Mouse (Mus musculus) stomach, embryonic 15.5 days (tissue): Measurements from ENCODE around the gene Dynlrb2. TPM values are rescaled to one million over a fixed set of nuclear protein-coding genes. Genes with fewer than 3 reads are reported as not detected.

ENCODE experiments used
- ATAC-seq: fragments of 200-750 bp; cut with Nextera tagmentation; 2 replicates; pipeline ENCODE4 v1.8.0; 2017; ENCODE audit warnings: low read depth, moderate number of reproducible peaks, moderate TSS enrichment; ENCODE audit not compliant: insufficient read depth, low FRiP score
- H3K27ac ChIP-seq: fragments of 300-500 bp; sonication (generic); 2 replicates; pipeline ENCODE4 v1.5.1; 2015; ENCODE audit warnings: mild to moderate bottlenecking, inconsistent platforms
- H3K27me3 ChIP-seq: fragments of 300-500 bp; sonication (generic); replicated peaks from 2 replicates; pipeline ENCODE4 v1.6.1; 2015; ENCODE audit warnings: inconsistent platforms
- H3K36me3 ChIP-seq: fragments of 300-500 bp; sonication (generic); 2 replicates; pipeline ENCODE4 v1.6.1; 2015; ENCODE audit warnings: inconsistent platforms
- H3K4me1 ChIP-seq: fragments of 300-500 bp; sonication (generic); 2 replicates; pipeline ENCODE4 v1.6.1; 2015; ENCODE audit warnings: inconsistent platforms
- H3K4me2 ChIP-seq: fragments of 300-500 bp; sonication (generic); 2 replicates; pipeline ENCODE4 v1.6.1; 2015; ENCODE audit warnings: mild to moderate bottlenecking, inconsistent platforms
- H3K4me3 ChIP-seq: fragments of 300-500 bp; sonication (generic); replicated peaks from 2 replicates; pipeline ENCODE4 v1.5.1; 2015; ENCODE audit warnings: inconsistent platforms
- H3K9ac ChIP-seq: fragments of 300-500 bp; sonication (generic); 2 replicates; pipeline ENCODE4 v1.6.1; 2015; ENCODE audit warnings: inconsistent platforms
- H3K9me3 ChIP-seq: fragments of 300-500 bp; sonication (generic); 2 replicates; pipeline ENCODE4 v1.6.1; 2016; ENCODE audit warnings: inconsistent platforms
- WGBS: fragments of 180-500 bp; shearing (Covaris S2); methylation state at CpG from one replicate; pipeline ENCODE4 v1.1.7; 2015; 5-methylcytosine and 5-hydroxymethylcytosine counted together
- polyA plus RNA-seq: library from polyadenylated mRNA; unstranded; fragments of >200 nt; fragmentation: Nextera tagmentation; extraction: Ambion mirVana; gene quantifications from 2 replicates; pipeline ENCODE4 v1.2.1, GENCODE M21; 2015

Dynlrb2 gene
- polyA plus RNA-seq, 1 experiment from 2014 or later = 0.57 TPM

GRCm38 (mm10) chr8:116543366-116543765, 38.6 kb downstream of the Dynlrb2 start:
- ATAC-seq = no peak
- no peak overlapping the region for H3K27ac ChIP-seq
- no peaks in the 10 kb centered on the region for H3K4me1 ChIP-seq
- no peak overlapping the region for H3K9ac ChIP-seq
- H3K36me3 ChIP-seq = no peaks in the 10 kb centered on the region
- H3K4me2 ChIP-seq = no peak overlapping the region
- no peaks in the 10 kb centered on the region for H3K27me3 ChIP-seq
- 83% methylated on average over 1 of the region's 1 CpGs for WGBS
- no peaks in the 10 kb centered on the region for H3K9me3 ChIP-seq
- H3K4me3 ChIP-seq = no peak overlapping the region

GRCm38 (mm10) chr8:116552255-116552654, 47.5 kb downstream of the Dynlrb2 start:
- Histone ChIP-seq H3K4me2 (no peak overlapping the region), H3K9ac (no peak overlapping the region), H3K36me3 (no peaks in the 10 kb centered on the region), H3K27ac (no peak overlapping the region), H3K27me3 (no peaks in the 10 kb centered on the region), H3K4me3 (no peak overlapping the region), H3K9me3 (no peaks in the 10 kb centered on the region), H3K4me1 (no peaks in the 10 kb centered on the region)
- no peak for ATAC-seq
- WGBS = 82% methylated on average over 6 of the region's 6 CpGs

- H3K4me1 ChIP-seq = no peaks in the 10 kb centered on the region
- no peaks in the 10 kb centered on the region for H3K27me3 ChIP-seq
- H3K9me3 ChIP-seq = no peaks in the 10 kb centered on the region
- no peak for ATAC-seq
- H3K9ac ChIP-seq = no peak overlapping the region
- 83% methylated on average over 3 of the region's 3 CpGs for WGBS
- H3K4me3 ChIP-seq = no peak overlapping the region
- H3K4me2 ChIP-seq = no peak overlapping the region
- no peak overlapping the region for H3K27ac ChIP-seq
- H3K36me3 ChIP-seq = no peaks in the 10 kb centered on the region
Observed at GRCm38 (mm10) chr8:116552778-116553177, 48.0 kb downstream of the Dynlrb2 start.

Other genes starting within 250 kb of the Dynlrb2 start
- 5.2 and 6.3 TPM in 2 replicates for gene Cdyl2, start 228.0 kb downstream of the Dynlrb2 start, polyA plus RNA-seq